Mouse (Mus musculus): Measurements from ENCODE around the gene Olfr98. TPM values are rescaled to one million over a fixed set of nuclear protein-coding genes. Genes with fewer than 3 reads are reported as not detected.
"Not testable (repeated sequence)": the region's sequence is repeated elsewhere in the genome, so short reads cannot be mapped to it uniquely, and the experiment has no call there.

Olfr98 gene
- polyA plus RNA-seq, 1 experiment from 2014 or later: not detected

GRCm38 (mm10) chr17:37246715-37247114, 16.8 kb downstream of the Olfr98 start:
- 26% methylated on average over 5 of the region's 5 CpGs for WGBS
- Histone ChIP-seq H3K27me3 (replicated peaks) (no peaks in the 10 kb centered on the region), H3K9me3 (no peaks in the 10 kb centered on the region), H3K4me3 (replicated peaks) (no peak overlapping the region), H3K9ac (no peak overlapping the region), H3K36me3 (no peaks in the 10 kb centered on the region), H3K4me1 (no peaks in the 10 kb centered on the region), H3K4me2 (no peak overlapping the region), H3K27ac (no peak overlapping the region)
- no peak for ATAC-seq (ENCODE audit: insufficient read depth, low FRiP score, low read depth)

GRCm38 (mm10) chr17:37242198-37242597, 21.4 kb downstream of the Olfr98 start:
- Histone ChIP-seq H3K36me3 (no peaks in the 10 kb centered on the region), H3K4me3 (replicated peaks) (no peak overlapping the region), H3K27ac (no peak overlapping the region), H3K27me3 (replicated peaks) (no peaks in the 10 kb centered on the region), H3K4me1 (no peaks in the 10 kb centered on the region), H3K9ac (no peak overlapping the region), H3K4me2 (no peak overlapping the region), H3K9me3 (no peaks in the 10 kb centered on the region)
- 8% methylated on average over 3 of the region's 3 CpGs for WGBS
- no peak for ATAC-seq (ENCODE audit: insufficient read depth, low FRiP score, low read depth)

GRCm38 (mm10) chr17:37237230-37237629, 26.3 kb downstream of the Olfr98 start, which contains the start of gene Olfr97:
TSS of gene Olfr97 (minus strand) at chr17:37237330.
- not testable (repeated sequence) for H3K4me1 ChIP-seq; H3K4me3 ChIP-seq (replicated peaks); ATAC-seq (ENCODE audit: insufficient read depth, low FRiP score, low read depth); H3K9me3 ChIP-seq; H3K27me3 ChIP-seq (replicated peaks); H3K4me2 ChIP-seq; H3K9ac ChIP-seq; H3K27ac ChIP-seq; H3K36me3 ChIP-seq
- 87% methylated on average over 2 of the region's 2 CpGs for WGBS

- WGBS: 29% methylated on average over 1 of the region's 1 CpGs
- no peaks in the 10 kb centered on the region for H3K9me3 ChIP-seq
- H3K36me3 ChIP-seq: no peaks in the 10 kb centered on the region
- H3K9ac ChIP-seq: no peak overlapping the region
- ATAC-seq (ENCODE audit: insufficient read depth, low FRiP score, low read depth): no peak
- no peak overlapping the region for H3K4me3 ChIP-seq (replicated peaks)
- no peak overlapping the region for H3K4me2 ChIP-seq
- no peaks in the 10 kb centered on the region for H3K4me1 ChIP-seq
- H3K27me3 ChIP-seq (replicated peaks): no peaks in the 10 kb centered on the region
- no peak overlapping the region for H3K27ac ChIP-seq
These were observed 41.7 kb downstream of the Olfr98 start for GRCm38 (mm10) chr17:37221879-37222278.

GRCm38 (mm10) chr17:37219846-37220245, 43.7 kb downstream of the Olfr98 start, which contains the start of gene Olfr96:
TSS of gene Olfr96 (plus strand) at chr17:37220146.
- Histone ChIP-seq H3K27me3 (replicated peaks) (no peaks in the 10 kb centered on the region), H3K27ac (no peak within 1 kb of the TSS), H3K9me3 (no peaks in the 10 kb centered on the region), H3K9ac (no peak within 1 kb of the TSS), H3K36me3 (no peaks in the 10 kb centered on the region), H3K4me3 (replicated peaks) (no peak within 1 kb of the TSS), H3K4me2 (no peak within 1 kb of the TSS), H3K4me1 (no peaks in the 10 kb centered on the region)
- WGBS: 57% methylated on average over 4 of the region's 4 CpGs
- ATAC-seq (ENCODE audit: insufficient read depth, low FRiP score, low read depth): no peak

GRCm38 (mm10) chr17:37218486-37218885, 45.1 kb downstream of the Olfr98 start:
- Histone ChIP-seq H3K27me3 (replicated peaks) (no peaks in the 10 kb centered on the region), H3K4me1 (no peaks in the 10 kb centered on the region), H3K36me3 (no peaks in the 10 kb centered on the region), H3K4me3 (replicated peaks) (no peak overlapping the region), H3K27ac (no peak overlapping the region), H3K9me3 (no peaks in the 10 kb centered on the region), H3K9ac (no peak overlapping the region), H3K4me2 (no peak overlapping the region)
- 76% methylated on average over 3 of the region's 3 CpGs for WGBS
- ATAC-seq (ENCODE audit: insufficient read depth, low FRiP score, low read depth): no peak

- Histone ChIP-seq H3K27me3 (replicated peaks) (peaks cover 12% of the 10 kb centered on the region), H3K4me3 (replicated peaks) (no peak within 1 kb of the TSS), H3K9me3 (no peaks in the 10 kb centered on the region), H3K27ac (no peak within 1 kb of the TSS), H3K4me1 (no peaks in the 10 kb centered on the region), H3K36me3 (no peaks in the 10 kb centered on the region), H3K4me2 (no peak within 1 kb of the TSS), H3K9ac (no peak within 1 kb of the TSS)
- WGBS: 71% methylated on average over 3 of the region's 3 CpGs
- no peak for ATAC-seq (ENCODE audit: insufficient read depth, low FRiP score, low read depth)
These were observed 50.5 kb downstream of the Olfr98 start, which contains the start of gene Olfr95 for GRCm38 (mm10) chr17:37213018-37213417. TSS of gene Olfr95 (minus strand) at chr17:37213118.

Other genes starting within 250 kb of the Olfr98 start
- 0.10 and 0.13 TPM in 2 replicates for gene Mog, start 240.4 kb downstream of the Olfr98 start, polyA plus RNA-seq (2015; fragmentation: Nextera tagmentation; extraction: Ambion mirVana)
- gene Gabbr1, start 217.8 kb downstream of the Olfr98 start, polyA plus RNA-seq (2015; fragmentation: Nextera tagmentation; extraction: Ambion mirVana): 8.6 and 11.2 TPM in 2 replicates
- gene Olfr90, start 175.2 kb downstream of the Olfr98 start, polyA plus RNA-seq (2015; fragmentation: Nextera tagmentation; extraction: Ambion mirVana): not detected in 2 replicates
- not detected in 2 replicates for gene Olfr91, start 165.5 kb downstream of the Olfr98 start, polyA plus RNA-seq (2015; fragmentation: Nextera tagmentation; extraction: Ambion mirVana)
- gene Olfr92, start 143.7 kb downstream of the Olfr98 start, polyA plus RNA-seq (2015; fragmentation: Nextera tagmentation; extraction: Ambion mirVana): not detected in 2 replicates
- not detected in 2 replicates for gene Olfr93, start 102.3 kb downstream of the Olfr98 start, polyA plus RNA-seq (2015; fragmentation: Nextera tagmentation; extraction: Ambion mirVana)
- gene Ubd, start 69.9 kb downstream of the Olfr98 start, polyA plus RNA-seq (2015; fragmentation: Nextera tagmentation; extraction: Ambion mirVana): not detected in 2 replicates
- gene Olfr94, start 62.8 kb downstream of the Olfr98 start, polyA plus RNA-seq (2015; fragmentation: Nextera tagmentation; extraction: Ambion mirVana): not detected in 2 replicates
- gene Olfr95, start 50.6 kb downstream of the Olfr98 start, polyA plus RNA-seq (2015; fragmentation: Nextera tagmentation; extraction: Ambion mirVana): not detected in 2 replicates
- not detected in 2 replicates for gene Olfr96, start 43.6 kb downstream of the Olfr98 start, polyA plus RNA-seq (2015; fragmentation: Nextera tagmentation; extraction: Ambion mirVana)
- not detected in 2 replicates for gene Olfr97, start 26.4 kb downstream of the Olfr98 start, polyA plus RNA-seq (2015; fragmentation: Nextera tagmentation; extraction: Ambion mirVana)
- gene H2-M3, start 6.5 kb upstream of the Olfr98 start, polyA plus RNA-seq (2015; fragmentation: Nextera tagmentation; extraction: Ambion mirVana): 4.2 and 4.9 TPM in 2 replicates
- gene Olfr99, start 19.7 kb upstream of the Olfr98 start, polyA plus RNA-seq (2015; fragmentation: Nextera tagmentation; extraction: Ambion mirVana): not detected in 2 replicates
- not detected in 2 replicates for gene Olfr101, start 40.6 kb upstream of the Olfr98 start, polyA plus RNA-seq (2015; fragmentation: Nextera tagmentation; extraction: Ambion mirVana)
- gene Olfr102, start 53.3 kb upstream of the Olfr98 start, polyA plus RNA-seq (2015; fragmentation: Nextera tagmentation; extraction: Ambion mirVana): not detected in 2 replicates
- gene Olfr103, start 75.9 kb upstream of the Olfr98 start, polyA plus RNA-seq (2015; fragmentation: Nextera tagmentation; extraction: Ambion mirVana): not detected in 2 replicates
- not detected in 2 replicates for gene Olfr104-ps, start 95.8 kb upstream of the Olfr98 start, polyA plus RNA-seq (2015; fragmentation: Nextera tagmentation; extraction: Ambion mirVana)
- gene Olfr105-ps, start 115.3 kb upstream of the Olfr98 start, polyA plus RNA-seq (2015; fragmentation: Nextera tagmentation; extraction: Ambion mirVana): not detected in 2 replicates
- not detected in 2 replicates for gene Olfr106-ps, start 126.6 kb upstream of the Olfr98 start, polyA plus RNA-seq (2015; fragmentation: Nextera tagmentation; extraction: Ambion mirVana)
- not detected in 2 replicates for gene Olfr107, start 135.5 kb upstream of the Olfr98 start, polyA plus RNA-seq (2015; fragmentation: Nextera tagmentation; extraction: Ambion mirVana)
- gene Olfr108, start 181.7 kb upstream of the Olfr98 start, polyA plus RNA-seq (2015; fragmentation: Nextera tagmentation; extraction: Ambion mirVana): not detected in 2 replicates
- not detected in 2 replicates for gene Olfr109, start 195.2 kb upstream of the Olfr98 start, polyA plus RNA-seq (2015; fragmentation: Nextera tagmentation; extraction: Ambion mirVana)
- not detected in 2 replicates for gene H2-M2, start 219.8 kb upstream of the Olfr98 start, polyA plus RNA-seq (2015; fragmentation: Nextera tagmentation; extraction: Ambion mirVana)
- not detected in 2 replicates for gene Olfr110, start 228.7 kb upstream of the Olfr98 start, polyA plus RNA-seq (2015; fragmentation: Nextera tagmentation; extraction: Ambion mirVana)
- gene Olfr111, start 244.3 kb upstream of the Olfr98 start, polyA plus RNA-seq (2015; fragmentation: Nextera tagmentation; extraction: Ambion mirVana): not detected in 2 replicates